Mouse (Mus musculus) lung, postnatal 4 days (tissue): ENCODE data around the gene Fkbp10.

Source experiments
- DNase-seq, 2 experiments: peaks; one replicate each; pipeline ENCODE4 v3.0.0; 2021

Gene Fkbp10

GRCm38 (mm10) chr11:100472935-100473295 lies 57.4 kb downstream of the Fkbp10 start:
- no peak for DNase-seq
